Mouse (Mus musculus): ENCODE data around the gene Psors1c2. TPM values are rescaled to one million over a fixed set of nuclear protein-coding genes. Genes with fewer than 3 reads are reported as not detected.

Psors1c2 gene
- polyA plus RNA-seq, 1 experiment from 2014 or later = 0.51 TPM

- Histone ChIP-seq H3K4me3 (ENCODE audit: low read depth, low read length) (no peak overlapping the region), H3K4me2 (ENCODE audit: low read depth, low read length) (no peak overlapping the region), H3K4me1 (ENCODE audit: control insufficient read depth, insufficient read depth, low read length) (no peaks in the 10 kb centered on the region), H3K36me3 (ENCODE audit: control insufficient read depth, insufficient read depth, low read length) (no peaks in the 10 kb centered on the region), H3K9me3 (ENCODE audit: control insufficient read depth, low read length) (no peaks in the 10 kb centered on the region), H3K9ac (replicated peaks; ENCODE audit: low read depth, low read length) (no peak overlapping the region), H3K27ac (ENCODE audit: low read depth, low read length) (no peak overlapping the region), H3K27me3 (ENCODE audit: control insufficient read depth, insufficient read depth, low read length) (no peaks in the 10 kb centered on the region)
- ATAC-seq (ENCODE audit: low read depth) = peak; percentile 62; the same call in 1 of the 2 replicates
- 12% methylated on average over 6 of the region's 6 CpGs for WGBS
These were observed 1.3 kb downstream of the Psors1c2 start for GRCm38 (mm10) chr17:35534343-35534742.

GRCm38 (mm10) chr17:35537421-35537820, 4.4 kb downstream of the Psors1c2 start:
- no peaks in the 10 kb centered on the region for H3K27me3 ChIP-seq (ENCODE audit: control insufficient read depth, insufficient read depth, low read length)
- H3K4me3 ChIP-seq (ENCODE audit: low read depth, low read length) = no peak overlapping the region
- H3K9me3 ChIP-seq (ENCODE audit: control insufficient read depth, low read length) = no peaks in the 10 kb centered on the region
- ATAC-seq (ENCODE audit: low read depth) = no peak
- no peak overlapping the region for H3K4me2 ChIP-seq (ENCODE audit: low read depth, low read length)
- H3K9ac ChIP-seq (replicated peaks; ENCODE audit: low read depth, low read length) = no peak overlapping the region
- WGBS = 90% methylated on average over 4 of the region's 4 CpGs
- no peaks in the 10 kb centered on the region for H3K36me3 ChIP-seq (ENCODE audit: control insufficient read depth, insufficient read depth, low read length)
- H3K27ac ChIP-seq (ENCODE audit: low read depth, low read length) = no peak overlapping the region
- H3K4me1 ChIP-seq (ENCODE audit: control insufficient read depth, insufficient read depth, low read length) = no peaks in the 10 kb centered on the region

- no peaks in the 10 kb centered on the region for H3K36me3 ChIP-seq (ENCODE audit: control insufficient read depth, insufficient read depth, low read length)
- no peaks in the 10 kb centered on the region for H3K27me3 ChIP-seq (ENCODE audit: control insufficient read depth, insufficient read depth, low read length)
- H3K9ac ChIP-seq (replicated peaks; ENCODE audit: low read depth, low read length) = no peak overlapping the region
- H3K4me2 ChIP-seq (ENCODE audit: low read depth, low read length) = no peak overlapping the region
- WGBS = 82% methylated on average over 1 of the region's 1 CpGs
- no peak overlapping the region for H3K4me3 ChIP-seq (ENCODE audit: low read depth, low read length)
- no peak overlapping the region for H3K27ac ChIP-seq (ENCODE audit: low read depth, low read length)
- peaks cover 3% of the 10 kb centered on the region; the same call in 1 of the 2 replicates for H3K4me1 ChIP-seq (ENCODE audit: control insufficient read depth, insufficient read depth, low read length)
- no peak for ATAC-seq (ENCODE audit: low read depth)
- no peaks in the 10 kb centered on the region for H3K9me3 ChIP-seq (ENCODE audit: control insufficient read depth, low read length)
These were observed 5.5 kb downstream of the Psors1c2 start for GRCm38 (mm10) chr17:35538476-35538875.

- Histone ChIP-seq H3K27ac (ENCODE audit: low read depth, low read length) (no peak overlapping the region), H3K4me1 (ENCODE audit: control insufficient read depth, insufficient read depth, low read length) (peaks cover 4% of the 10 kb centered on the region; the same call in 1 of the 2 replicates), H3K27me3 (ENCODE audit: control insufficient read depth, insufficient read depth, low read length) (no peaks in the 10 kb centered on the region), H3K4me3 (ENCODE audit: low read depth, low read length) (no peak overlapping the region), H3K9ac (replicated peaks; ENCODE audit: low read depth, low read length) (no peak overlapping the region), H3K9me3 (ENCODE audit: control insufficient read depth, low read length) (no peaks in the 10 kb centered on the region), H3K4me2 (ENCODE audit: low read depth, low read length) (no peak overlapping the region), H3K36me3 (ENCODE audit: control insufficient read depth, insufficient read depth, low read length) (no peaks in the 10 kb centered on the region)
- ATAC-seq (ENCODE audit: low read depth) = no peak
- 53% methylated on average over 10 of the region's 10 CpGs for WGBS
These were observed 6.5 kb downstream of the Psors1c2 start for GRCm38 (mm10) chr17:35539540-35539939.

- H3K36me3 ChIP-seq (ENCODE audit: control insufficient read depth, insufficient read depth, low read length) = no peaks in the 10 kb centered on the region
- no peak for ATAC-seq (ENCODE audit: low read depth)
- H3K27ac ChIP-seq (ENCODE audit: low read depth, low read length) = no peak overlapping the region
- H3K27me3 ChIP-seq (ENCODE audit: control insufficient read depth, insufficient read depth, low read length) = no peaks in the 10 kb centered on the region
- H3K9me3 ChIP-seq (ENCODE audit: control insufficient read depth, low read length) = no peaks in the 10 kb centered on the region
- peaks cover 7% of the 10 kb centered on the region; the same call in 1 of the 2 replicates for H3K4me1 ChIP-seq (ENCODE audit: control insufficient read depth, insufficient read depth, low read length)
- 0 out of 2 replicates have a peak overlapping the region, but pooled peaks have one; percentile 6 for H3K4me2 ChIP-seq (ENCODE audit: low read depth, low read length)
- no peak overlapping the region for H3K9ac ChIP-seq (replicated peaks; ENCODE audit: low read depth, low read length)
- no peak overlapping the region for H3K4me3 ChIP-seq (ENCODE audit: low read depth, low read length)
- 79% methylated on average over 15 of the region's 15 CpGs for WGBS
These were observed 9.9 kb downstream of the Psors1c2 start for GRCm38 (mm10) chr17:35542761-35543411.

- peak; percentile 28; the same call in 1 of the 2 replicates for ATAC-seq (ENCODE audit: low read depth)
- no peaks in the 10 kb centered on the region for H3K9me3 ChIP-seq (ENCODE audit: control insufficient read depth, low read length)
These were observed 10.4 kb downstream of the Psors1c2 start for GRCm38 (mm10) chr17:35543412-35543861.

GRCm38 (mm10) chr17:35544001-35544400, 11.0 kb downstream of the Psors1c2 start:
- H3K4me3 ChIP-seq (ENCODE audit: low read depth, low read length) = no peak overlapping the region
- no peaks in the 10 kb centered on the region for H3K9me3 ChIP-seq (ENCODE audit: control insufficient read depth, low read length)
- H3K27me3 ChIP-seq (ENCODE audit: control insufficient read depth, insufficient read depth, low read length) = no peaks in the 10 kb centered on the region
- H3K36me3 ChIP-seq (ENCODE audit: control insufficient read depth, insufficient read depth, low read length) = no peaks in the 10 kb centered on the region
- WGBS = 83% methylated on average over 6 of the region's 6 CpGs
- H3K4me2 ChIP-seq (ENCODE audit: low read depth, low read length) = no peak overlapping the region
- ATAC-seq (ENCODE audit: low read depth) = no peak
- no peak overlapping the region for H3K27ac ChIP-seq (ENCODE audit: low read depth, low read length)
- H3K4me1 ChIP-seq (ENCODE audit: control insufficient read depth, insufficient read depth, low read length) = peaks cover 7% of the 10 kb centered on the region; the same call in 1 of the 2 replicates
- no peak overlapping the region for H3K9ac ChIP-seq (replicated peaks; ENCODE audit: low read depth, low read length)

More at GRCm38 (mm10) chr17:35543412-35543861, 10.4 kb downstream of the Psors1c2 start:
- Histone ChIP-seq H3K4me2 (ENCODE audit: low read depth, low read length) (0 out of 2 replicates have a peak overlapping the region, but pooled peaks have one; percentile 6), H3K4me1 (ENCODE audit: control insufficient read depth, insufficient read depth, low read length) (peaks cover 7% of the 10 kb centered on the region; the same call in 1 of the 2 replicates), H3K27ac (ENCODE audit: low read depth, low read length) (no peak overlapping the region), H3K9ac (replicated peaks; ENCODE audit: low read depth, low read length) (no peak overlapping the region), H3K4me3 (ENCODE audit: low read depth, low read length) (no peak overlapping the region), H3K36me3 (ENCODE audit: control insufficient read depth, insufficient read depth, low read length) (no peaks in the 10 kb centered on the region), H3K27me3 (ENCODE audit: control insufficient read depth, insufficient read depth, low read length) (no peaks in the 10 kb centered on the region)
- 15% methylated on average over 14 of the region's 14 CpGs for WGBS

- peak; percentile 47; the same call in 1 of the 2 replicates for ATAC-seq (ENCODE audit: low read depth)
- H3K36me3 ChIP-seq (ENCODE audit: control insufficient read depth, insufficient read depth, low read length) = no peaks in the 10 kb centered on the region
- no peak overlapping the region for H3K4me2 ChIP-seq (ENCODE audit: low read depth, low read length)
- no peak overlapping the region for H3K4me3 ChIP-seq (ENCODE audit: low read depth, low read length)
- 26% methylated on average over 6 of the region's 6 CpGs for WGBS
- no peak overlapping the region for H3K9ac ChIP-seq (replicated peaks; ENCODE audit: low read depth, low read length)
- peaks cover 7% of the 10 kb centered on the region; the same call in 1 of the 2 replicates for H3K4me1 ChIP-seq (ENCODE audit: control insufficient read depth, insufficient read depth, low read length)
- H3K27ac ChIP-seq (ENCODE audit: low read depth, low read length) = no peak overlapping the region
- no peaks in the 10 kb centered on the region for H3K27me3 ChIP-seq (ENCODE audit: control insufficient read depth, insufficient read depth, low read length)
- no peaks in the 10 kb centered on the region for H3K9me3 ChIP-seq (ENCODE audit: control insufficient read depth, low read length)
These were observed 11.7 kb downstream of the Psors1c2 start for GRCm38 (mm10) chr17:35544680-35545079.

GRCm38 (mm10) chr17:35547465-35547864, 14.5 kb downstream of the Psors1c2 start:
- no peak overlapping the region for H3K27ac ChIP-seq (ENCODE audit: low read depth, low read length)
- H3K9ac ChIP-seq (replicated peaks; ENCODE audit: low read depth, low read length) = no peak overlapping the region
- H3K9me3 ChIP-seq (ENCODE audit: control insufficient read depth, low read length) = no peaks in the 10 kb centered on the region
- no peak overlapping the region for H3K4me2 ChIP-seq (ENCODE audit: low read depth, low read length)
- ATAC-seq (ENCODE audit: low read depth) = no peak
- H3K36me3 ChIP-seq (ENCODE audit: control insufficient read depth, insufficient read depth, low read length) = no peaks in the 10 kb centered on the region
- H3K4me3 ChIP-seq (ENCODE audit: low read depth, low read length) = no peak overlapping the region
- H3K27me3 ChIP-seq (ENCODE audit: control insufficient read depth, insufficient read depth, low read length) = no peaks in the 10 kb centered on the region
- 65% methylated on average over 2 of the region's 2 CpGs for WGBS
- peaks cover 7% of the 10 kb centered on the region; the same call in 1 of the 2 replicates for H3K4me1 ChIP-seq (ENCODE audit: control insufficient read depth, insufficient read depth, low read length)
